Mouse (Mus musculus) heart, postnatal 14 days (tissue): ENCODE data around the gene Uhrf2. TPM values are rescaled to one million over a fixed set of nuclear protein-coding genes. Genes with fewer than 3 reads are reported as not detected.

Experiments
- DNase-seq, 2 experiments: peaks; one replicate each; pipeline ENCODE4 v3.0.0; 2021 to 2022
- intact Hi-C: fragments of 180-260 bp; cut with DNase I; formaldehyde crosslinking; loops from one replicate; pipeline ENCODE4 v1.15.1; 2025
- total RNA-seq, 2 experiments: library from RNA; stranded (reverse); gene quantifications; 2 replicates each; pipeline ENCODE4 v1.2.3; 2021

The Uhrf2 gene
- total RNA-seq, 2 experiments from 2014 or later = 27.4 to 28.9 TPM

- intact Hi-C loops = no loop called here
- no peak for DNase-seq
These were observed 85.3 kb downstream of the Uhrf2 start for GRCm38 (mm10) chr19:30115606-30116005.

- DNase-seq = no peak
- intact Hi-C loops = no loop called here
These were observed 86.9 kb downstream of the Uhrf2 start for GRCm38 (mm10) chr19:30117241-30117640.

- DNase-seq = peak in 1 of 2 experiments; percentile 28
- intact Hi-C loops = no loop called here
These were observed 87.5 kb downstream of the Uhrf2 start for GRCm38 (mm10) chr19:30117775-30118174.

GRCm38 (mm10) chr19:30118344-30119312, 88.3 kb downstream of the Uhrf2 start:
- DNase-seq = no peak
- intact Hi-C loops = no loop called here

DNA sequence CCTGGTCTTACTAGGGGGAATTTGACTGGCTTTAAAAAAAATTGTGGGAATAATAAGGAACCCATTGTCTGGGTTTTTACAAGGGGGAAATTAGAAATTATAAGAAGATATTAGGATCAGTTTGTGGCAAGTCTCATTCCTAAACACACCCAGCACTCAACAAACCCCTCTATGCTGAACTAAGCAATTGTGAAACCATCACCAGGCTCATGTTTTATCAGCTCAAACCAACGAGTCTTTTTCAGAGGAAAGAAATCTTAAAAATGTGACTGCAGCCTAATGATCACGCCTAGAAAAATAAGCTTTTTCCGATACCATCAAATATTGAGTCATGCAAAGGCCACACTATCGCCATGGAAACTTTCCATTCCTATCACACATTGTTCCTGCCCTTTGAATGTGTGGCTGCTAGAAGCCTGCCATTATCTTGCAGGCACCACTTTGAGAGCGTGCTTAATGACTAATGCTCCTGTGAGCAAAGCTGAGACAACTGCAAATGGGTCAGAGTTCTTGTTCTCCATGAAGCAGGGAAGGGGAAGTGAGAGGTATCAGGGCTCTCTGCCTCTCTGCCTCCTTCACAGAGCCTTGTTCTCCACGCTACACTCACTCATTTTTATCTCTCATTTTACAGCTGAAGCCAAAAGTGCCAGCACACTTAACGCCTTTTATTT, 94.8 kb downstream of the Uhrf2 start:
- no peak for DNase-seq
- intact Hi-C loops = loop anchor here (10.0 kb wide), 1 partner anchor 140 kb away; no protein-coding TSS in a partner anchor

DNA sequence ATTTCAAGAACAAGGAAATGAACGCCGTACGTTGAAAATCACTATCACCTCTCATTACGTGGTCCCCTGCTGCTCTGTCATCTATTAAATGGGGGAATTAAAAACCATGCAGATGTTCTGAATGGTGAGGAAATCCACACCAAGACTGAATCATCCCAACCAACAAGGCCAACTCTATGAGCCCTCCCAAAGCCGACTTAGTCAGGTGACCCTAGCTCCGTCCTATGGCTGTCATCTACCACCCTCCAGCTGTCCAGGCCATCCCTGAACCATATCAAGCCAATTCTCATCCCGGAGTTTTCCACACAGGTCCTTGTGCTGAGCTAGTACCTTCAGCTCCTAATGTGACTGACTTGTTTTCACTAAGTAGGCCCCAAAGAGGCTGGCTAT, 95.4 kb downstream of the Uhrf2 start:
- DNase-seq = no peak
- intact Hi-C loops = loop anchor here (10.0 kb wide), 1 partner anchor 141 kb away; no protein-coding TSS in a partner anchor

DNA sequence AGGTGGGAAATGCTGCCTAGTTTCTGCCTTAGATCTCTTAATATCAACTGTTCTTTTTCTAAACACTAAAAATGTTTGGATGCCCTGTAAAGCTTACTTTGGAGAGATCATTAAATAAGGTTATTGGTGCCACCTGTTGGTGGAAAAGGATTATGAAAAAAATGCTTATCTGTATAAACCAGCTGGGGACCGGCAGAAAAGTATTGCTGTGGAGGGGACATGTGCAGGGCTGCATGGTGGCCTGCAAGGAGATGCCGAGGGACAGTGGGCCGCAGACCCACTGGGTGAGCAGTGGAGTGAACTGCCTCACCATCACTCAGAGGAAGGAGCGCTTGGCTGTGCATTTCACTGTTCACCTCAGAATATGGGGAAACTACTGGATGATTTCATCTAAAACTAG, 97.9 kb downstream of the Uhrf2 start:
- intact Hi-C loops = loop anchor here (2.0 to 10.0 kb wide), 2 partner anchors 143 to 303 kb away; no protein-coding TSS in a partner anchor
- peak in 1 of 2 experiments; percentile 23 for DNase-seq

DNA sequence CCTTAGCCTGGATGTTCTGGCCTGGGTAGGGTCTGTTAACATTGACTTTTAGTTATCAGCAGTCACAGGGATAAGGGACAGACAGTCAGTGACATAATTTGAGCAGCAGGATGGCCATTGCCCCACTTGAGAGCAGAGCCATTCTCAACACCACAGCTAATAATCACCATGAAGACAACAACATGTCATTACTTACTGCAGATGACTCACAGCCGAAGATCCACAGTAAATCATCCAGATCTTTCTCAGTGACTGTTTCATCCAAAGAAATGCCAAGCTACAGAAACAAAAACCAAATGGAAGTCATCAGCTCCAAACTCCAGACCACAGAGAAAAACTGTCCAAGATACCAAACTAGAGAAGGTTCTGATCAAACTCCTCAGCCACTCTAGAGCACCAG, 106.0 kb downstream of the Uhrf2 start:
- intact Hi-C loops = no loop called here

More for the DNA sequence above, 106.0 kb downstream of the Uhrf2 start:
- no peak for DNase-seq

Other genes with a start within 250 kb of the Uhrf2 start
- 10 to 100 TPM; 12.2 to 13.3 TPM for gene 9930021J03Rik, start 224.5 kb upstream of the Uhrf2 start, total RNA-seq
- 10 to 100 TPM; 15.2 to 15.5 TPM for gene Ranbp6, start 217.5 kb upstream of the Uhrf2 start, total RNA-seq
- 1 to 10 TPM; 4.1 to 6.5 TPM for gene Il33, start 105.4 kb upstream of the Uhrf2 start, total RNA-seq
- not detected for gene Trpd52l3, start 26.7 kb upstream of the Uhrf2 start, total RNA-seq
- under 1 TPM; 0.14 to 0.15 TPM for gene Gldc, start 144.9 kb downstream of the Uhrf2 start, total RNA-seq
- gene Mbl2, start 202.4 kb downstream of the Uhrf2 start, total RNA-seq = not detected